Mouse (Mus musculus): ENCODE measurements around the gene Pdk2.

DNA sequence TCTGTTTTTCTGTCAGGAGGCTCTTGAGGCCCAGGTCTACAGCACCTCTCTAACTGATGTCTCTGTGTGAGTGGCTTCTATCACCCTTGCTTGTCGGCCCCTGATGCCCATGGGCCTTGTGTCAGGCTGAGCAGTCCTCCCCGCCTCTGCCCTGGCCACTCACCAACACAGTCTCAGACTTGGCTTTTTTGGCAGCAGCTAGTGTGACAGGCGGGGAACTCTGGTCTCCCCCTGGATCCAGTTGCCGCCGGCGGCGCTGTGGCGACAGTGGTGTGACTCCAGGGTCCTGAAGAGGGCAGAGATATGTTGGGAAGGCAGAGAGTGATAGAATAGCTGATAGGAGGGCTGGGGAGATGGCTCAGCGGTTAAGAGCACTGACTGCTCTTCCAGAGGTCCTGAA lies 11.9 kb upstream of the Pdk2 start:
- TF ChIP-seq CTCF (IDR thresholded peaks at IDR 0.05; ENCODE audit: extremely low read depth, insufficient read depth, low read length), result no peak
- no peak for TF ChIP-seq POLR2A (IDR thresholded peaks at IDR 0.05; ENCODE audit: extremely low read depth, insufficient read depth, low read length)

Data from cortical plate, adult 2 months (tissue).